Mouse (Mus musculus) liver, adult 2 months (tissue): ENCODE measurements around the gene Ube2u. TPM values are rescaled to one million over a fixed set of nuclear protein-coding genes. Genes with fewer than 3 reads are reported as not detected.
A peak's percentile ranks its signal among the peaks of the same experiment; 100 is the strongest.

Source experiments
- DNase-seq: peaks from one replicate; pipeline ENCODE4 v3.0.0-alpha.2; 2011; ENCODE audit warnings: low read depth, low spot score; ENCODE audit errors: extremely low read depth
- H3K27ac ChIP-seq: fragments of 200-500 bp; replicated peaks from 2 replicates; pipeline ENCODE4 v1.5.1; 2012; ENCODE audit warnings: low read depth, mild to moderate bottlenecking, control low read depth, inconsistent platforms, low read length; ENCODE audit not compliant: insufficient read depth
- H3K27me3 ChIP-seq: fragments of 200-500 bp; 2 replicates; pipeline ENCODE4 v1.6.1; 2012; ENCODE audit warnings: mild to moderate bottlenecking, moderate library complexity, low read length, inconsistent platforms; ENCODE audit not compliant: control insufficient read depth, insufficient read depth
- H3K36me3 ChIP-seq: fragments of 200-500 bp; 2 replicates; pipeline ENCODE4 v1.6.1; 2012; ENCODE audit warnings: low read length, inconsistent platforms; ENCODE audit not compliant: control insufficient read depth, insufficient read depth
- H3K4me1 ChIP-seq: fragments of 200-500 bp; 2 replicates; pipeline ENCODE4 v1.6.1; 2011; ENCODE audit warnings: low read length; ENCODE audit not compliant: control insufficient read depth, insufficient read depth
- H3K4me3 ChIP-seq: fragments of 200-500 bp; 2 replicates; pipeline ENCODE4 v1.5.1; 2011; ENCODE audit warnings: low read depth, mild to moderate bottlenecking, control low read depth, low read length, moderate library complexity; ENCODE audit not compliant: insufficient read depth
- H3K79me2 ChIP-seq: fragments of 200-500 bp; 2 replicates; pipeline ENCODE4 v1.6.1; 2012; ENCODE audit warnings: inconsistent platforms, mild to moderate bottlenecking, low read length, moderate library complexity; ENCODE audit not compliant: control insufficient read depth, insufficient read depth
- H3K9ac ChIP-seq: fragments of 200-500 bp; 2 replicates; pipeline ENCODE4 v1.6.1; 2012; ENCODE audit warnings: low read depth, mild to moderate bottlenecking, control low read depth, inconsistent platforms, low read length
- CTCF ChIP-seq: fragments of 200-500 bp; IDR thresholded peaks from 2 replicates; pipeline ENCODE4 v1.5.1; 2011; ENCODE audit warnings: low read depth, low read length, control low read depth
- POLR2A ChIP-seq: fragments of 200-500 bp; IDR thresholded peaks from 2 replicates; pipeline ENCODE4 v1.6.1; 2011; ENCODE audit warnings: low read length, control low read depth; ENCODE audit not compliant: insufficient read depth; ENCODE audit errors: extremely low read depth
- WGBS: fragments of 180-500 bp; shearing (Covaris S2); methylation state at CpG from one replicate; pipeline ENCODE4 v1.1.7; 2018; 5-methylcytosine and 5-hydroxymethylcytosine counted together
- polyA plus RNA-seq: library from polyadenylated mRNA; depleted of rRNA; stranded (reverse); fragments of >200 nt; gene quantifications from 2 replicates; pipeline ENCODE4 v1.2.3, GENCODE M21; 2012
- total RNA-seq: library from RNA; depleted of rRNA; stranded (reverse); fragments of >200 nt; gene quantifications from 2 replicates; pipeline ENCODE4 v1.2.3, GENCODE M21; 2014

The Ube2u gene
- total and polyA plus RNA-seq, 2 experiments, result 0.32 to 3.3 TPM

GRCm38 (mm10) chr4:100527554-100528001 lies 48.9 kb downstream of the Ube2u start:
- Histone ChIP-seq H3K27ac (no peak overlapping the region), H3K36me3 (no peaks in the 10 kb centered on the region), H3K4me1 (no peaks in the 10 kb centered on the region), H3K27me3 (no peaks in the 10 kb centered on the region), H3K4me3 (no peak overlapping the region), H3K79me2 (no peaks in the 10 kb centered on the region), H3K9ac (no peak overlapping the region)
- TF ChIP-seq CTCF, result no peak
- TF ChIP-seq POLR2A, result no peak
- WGBS, result 47% methylated on average over 15 of the region's 15 CpGs
- DNase-seq, result no peak

- TF ChIP-seq POLR2A, result no peak
- TF ChIP-seq CTCF, result no peak
- Histone ChIP-seq H3K79me2 (no peaks in the 10 kb centered on the region), H3K4me3 (no peak overlapping the region), H3K9ac (no peak overlapping the region), H3K36me3 (no peaks in the 10 kb centered on the region), H3K4me1 (no peaks in the 10 kb centered on the region), H3K27ac (no peak overlapping the region), H3K27me3 (no peaks in the 10 kb centered on the region)
- WGBS, result 78% methylated on average over 6 of the region's 6 CpGs
- no peak for DNase-seq
These were observed 55.0 kb downstream of the Ube2u start for GRCm38 (mm10) chr4:100533607-100534006.

GRCm38 (mm10) chr4:100534946-100535345 lies 56.3 kb downstream of the Ube2u start:
- H3K79me2 ChIP-seq, result no peaks in the 10 kb centered on the region
- no peak for DNase-seq
- TF ChIP-seq CTCF (no peak), POLR2A (no peak)
- no peak overlapping the region for H3K27ac ChIP-seq
- 90% methylated on average over 3 of the region's 3 CpGs for whole genome bisulfite sequencing
- H3K4me3 ChIP-seq, result no peak overlapping the region
- H3K36me3 ChIP-seq, result no peaks in the 10 kb centered on the region
- peaks cover 2% of the 10 kb centered on the region; the same call in 1 of the 2 replicates for H3K4me1 ChIP-seq
- H3K27me3 ChIP-seq, result no peaks in the 10 kb centered on the region
- H3K9ac ChIP-seq, result no peak overlapping the region

GRCm38 (mm10) chr4:100537898-100538297 lies 59.2 kb downstream of the Ube2u start:
- Histone ChIP-seq H3K4me1 (peaks cover 2% of the 10 kb centered on the region; the same call in 1 of the 2 replicates), H3K27me3 (no peaks in the 10 kb centered on the region), H3K27ac (no peak overlapping the region), H3K4me3 (no peak overlapping the region), H3K9ac (no peak overlapping the region), H3K36me3 (no peaks in the 10 kb centered on the region), H3K79me2 (no peaks in the 10 kb centered on the region)
- WGBS, result 7% methylated on average over 3 of the region's 3 CpGs
- peak; percentile 51 for DNase-seq
- TF ChIP-seq POLR2A (no peak), CTCF (0 out of 2 replicates have a peak, but pooled peaks have one; percentile 8)

GRCm38 (mm10) chr4:100539483-100539882 lies 60.8 kb downstream of the Ube2u start:
- peak; percentile 78 for DNase-seq
- TF ChIP-seq CTCF, result no peak
- no peak for TF ChIP-seq POLR2A
- 21% methylated on average over 3 of the region's 3 CpGs for WGBS
- H3K4me1 ChIP-seq, result peaks cover 2% of the 10 kb centered on the region; the same call in 1 of the 2 replicates
- no peaks in the 10 kb centered on the region for H3K36me3 ChIP-seq
- no peaks in the 10 kb centered on the region for H3K79me2 ChIP-seq
- peak overlapping the region; percentile 15; the same call in 1 of the 2 replicates for H3K27ac ChIP-seq
- no peak overlapping the region for H3K9ac ChIP-seq
- H3K27me3 ChIP-seq, result no peaks in the 10 kb centered on the region
- H3K4me3 ChIP-seq, result no peak overlapping the region

GRCm38 (mm10) chr4:100547905-100548304 lies 69.3 kb downstream of the Ube2u start:
- no peaks in the 10 kb centered on the region for H3K4me1 ChIP-seq
- TF ChIP-seq CTCF, result no peak
- TF ChIP-seq POLR2A, result no peak
- peak; percentile 26 for DNase-seq
- H3K4me3 ChIP-seq, result no peak overlapping the region
- no peaks in the 10 kb centered on the region for H3K79me2 ChIP-seq
- H3K9ac ChIP-seq, result no peak overlapping the region
- 69% methylated on average over 4 of the region's 4 CpGs for WGBS
- H3K27ac ChIP-seq, result no peak overlapping the region
- peaks cover 2% of the 10 kb centered on the region; the same call in 1 of the 2 replicates for H3K36me3 ChIP-seq
- no peaks in the 10 kb centered on the region for H3K27me3 ChIP-seq
